Mouse (Mus musculus) intestine, embryonic 16.5 days (tissue): ENCODE results near the gene Cfap45. TPM values are rescaled to one million over a fixed set of nuclear protein-coding genes. Genes with fewer than 3 reads are reported as not detected.

Experiments
- ATAC-seq: fragments of 200-750 bp; cut with Nextera tagmentation; 2 replicates; pipeline ENCODE4 v1.8.0; 2017; ENCODE audit warnings: moderate TSS enrichment, moderate library complexity
- H3K27ac ChIP-seq: fragments of 300-500 bp; sonication (generic); 2 replicates; pipeline ENCODE4 v1.5.1; 2014; ENCODE audit warnings: mild to moderate bottlenecking, low read length
- H3K27me3 ChIP-seq: fragments of 300-500 bp; sonication (generic); replicated peaks from 2 replicates; pipeline ENCODE4 v1.6.1; 2014; ENCODE audit warnings: low read length, control low read depth, mixed read lengths; ENCODE audit not compliant: control insufficient read depth, insufficient read depth
- H3K36me3 ChIP-seq: fragments of 300-500 bp; sonication (generic); 2 replicates; pipeline ENCODE4 v1.6.1; 2014; ENCODE audit warnings: low read length, control low read depth; ENCODE audit not compliant: control insufficient read depth, insufficient read depth
- H3K4me1 ChIP-seq: fragments of 300-500 bp; sonication (generic); 2 replicates; pipeline ENCODE4 v1.6.1; 2014; ENCODE audit warnings: low read length, control low read depth, mixed read lengths; ENCODE audit not compliant: control insufficient read depth, insufficient read depth
- H3K4me2 ChIP-seq: fragments of 300-500 bp; sonication (generic); 2 replicates; pipeline ENCODE4 v1.6.1; 2014; ENCODE audit warnings: low read depth, low read length, control low read depth
- H3K4me3 ChIP-seq: fragments of 300-500 bp; sonication (generic); 2 replicates; pipeline ENCODE4 v1.5.1; 2014; ENCODE audit warnings: mild to moderate bottlenecking, low read length
- H3K9ac ChIP-seq: fragments of 300-500 bp; sonication (generic); 2 replicates; pipeline ENCODE4 v1.6.1; 2014; ENCODE audit warnings: low read depth, low read length
- H3K9me3 ChIP-seq: fragments of 300-500 bp; sonication (generic); 2 replicates; pipeline ENCODE4 v1.6.1; 2016; ENCODE audit warnings: low read length, control low read depth; ENCODE audit not compliant: control insufficient read depth
- WGBS: fragments of 180-500 bp; shearing (Covaris S2); extraction: QIAGEN DNeasy Blood & Tissue Kit; methylation state at CpG from one replicate; pipeline ENCODE4 v1.1.7; 2014; 5-methylcytosine and 5-hydroxymethylcytosine counted together
- polyA plus RNA-seq: library from polyadenylated mRNA; unstranded; fragments of >200 nt; fragmentation: Nextera tagmentation; extraction: Ambion mirVana; gene quantifications from 2 replicates; pipeline ENCODE4 v1.2.1, GENCODE M21; 2015

Gene Cfap45
- 1.1 and 1.3 TPM in 2 replicates for polyA plus RNA-seq

DNA sequence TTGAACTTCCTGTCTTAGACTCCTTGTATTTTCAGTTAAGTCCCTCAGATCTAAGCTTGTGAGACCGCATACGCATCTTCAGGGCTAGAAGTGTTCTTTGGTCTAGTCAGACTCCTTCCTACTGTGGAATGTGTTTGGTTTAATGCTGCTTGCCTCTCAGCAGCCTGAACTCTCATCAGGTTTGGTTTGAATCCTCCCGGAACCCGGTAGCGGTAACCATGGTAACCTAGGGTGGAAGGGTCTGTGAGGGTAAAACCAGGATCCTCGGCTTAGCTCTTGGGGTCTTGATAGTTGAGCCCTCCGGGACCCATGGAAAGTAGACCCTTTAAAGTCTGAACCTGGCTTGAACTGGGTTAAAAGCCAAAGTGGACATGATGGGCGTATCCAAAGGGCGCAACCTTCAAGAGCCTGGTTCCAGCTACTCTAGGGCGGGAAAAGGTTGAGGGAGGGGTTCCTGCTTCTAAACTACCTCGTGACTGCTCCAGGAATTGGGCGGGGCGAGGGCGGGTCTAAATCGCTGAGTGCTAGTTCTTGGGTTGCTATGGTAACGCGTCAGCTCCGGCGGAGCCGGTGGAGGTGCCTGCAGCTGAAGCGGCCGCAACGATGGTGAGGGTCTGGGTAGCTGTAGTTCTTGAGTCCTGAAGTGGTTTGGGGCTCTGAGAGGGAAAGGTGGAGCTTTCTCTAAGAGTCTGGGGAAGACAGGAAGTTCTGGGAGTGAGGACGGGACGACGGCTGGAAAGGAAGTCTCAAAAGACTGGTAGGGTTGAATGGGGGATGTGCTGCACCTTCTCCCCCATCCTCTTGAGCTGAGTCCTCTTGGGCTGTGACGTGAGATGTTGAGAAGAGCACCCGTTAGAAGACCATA is at the start of gene Cfap45:
Cfap45 (plus strand) TSS at position 226 of the 865 bp plus-strand sequence.
- Histone ChIP-seq H3K9me3 (no peaks in the 10 kb centered on the region), H3K4me2 (peak within 1 kb of the TSS; percentile 66), H3K9ac (peak within 1 kb of the TSS; percentile 49), H3K27me3 (no peaks in the 10 kb centered on the region), H3K36me3 (no peaks in the 10 kb centered on the region), H3K4me3 (peak within 1 kb of the TSS; percentile 47), H3K27ac (peak within 1 kb of the TSS; percentile 15; the same call in 1 of the 2 replicates), H3K4me1 (peaks cover 21% of the 10 kb centered on the region)
- peak; percentile 85 for ATAC-seq
- 4% methylated on average over 28 of the region's 28 CpGs for WGBS

DNA sequence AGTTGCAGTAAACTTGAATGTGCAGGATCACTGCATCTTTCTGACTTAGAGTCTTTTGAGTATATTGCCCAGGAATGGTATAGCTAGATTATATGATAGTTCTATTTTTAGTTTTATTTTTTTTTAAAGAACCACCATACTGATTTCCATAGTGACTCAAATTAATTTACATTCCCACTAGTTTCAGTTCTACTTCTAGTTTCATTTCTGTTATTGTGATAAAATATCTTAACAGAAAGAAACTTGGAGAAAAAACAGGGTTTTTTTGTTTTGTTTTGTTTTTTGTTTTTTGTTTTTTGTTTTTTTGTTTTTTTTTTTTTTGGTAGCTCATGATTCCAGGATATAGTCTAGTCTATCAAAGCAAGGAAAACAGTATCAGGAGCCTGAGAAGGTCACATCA is 47.7 kb upstream of the Cfap45 start:
- Histone ChIP-seq H3K4me3 (no peak overlapping the region), H3K27me3 (no peaks in the 10 kb centered on the region), H3K9me3 (no peaks in the 10 kb centered on the region), H3K9ac (no peak overlapping the region), H3K4me1 (peaks cover 9% of the 10 kb centered on the region), H3K36me3 (no peaks in the 10 kb centered on the region), H3K4me2 (no peak overlapping the region), H3K27ac (no peak overlapping the region)
- no peak for ATAC-seq

- Histone ChIP-seq H3K9ac (no peak overlapping the region), H3K27me3 (no peaks in the 10 kb centered on the region), H3K27ac (no peak overlapping the region), H3K36me3 (no peaks in the 10 kb centered on the region), H3K4me3 (no peak overlapping the region), H3K4me1 (peaks cover 7% of the 10 kb centered on the region), H3K9me3 (no peaks in the 10 kb centered on the region), H3K4me2 (no peak overlapping the region)
- WGBS, result 78% methylated on average over 3 of the region's 3 CpGs
- no peak for ATAC-seq
Measured at GRCm38 (mm10) chr1:172474196-172474595, 46.4 kb upstream of the Cfap45 start.

DNA sequence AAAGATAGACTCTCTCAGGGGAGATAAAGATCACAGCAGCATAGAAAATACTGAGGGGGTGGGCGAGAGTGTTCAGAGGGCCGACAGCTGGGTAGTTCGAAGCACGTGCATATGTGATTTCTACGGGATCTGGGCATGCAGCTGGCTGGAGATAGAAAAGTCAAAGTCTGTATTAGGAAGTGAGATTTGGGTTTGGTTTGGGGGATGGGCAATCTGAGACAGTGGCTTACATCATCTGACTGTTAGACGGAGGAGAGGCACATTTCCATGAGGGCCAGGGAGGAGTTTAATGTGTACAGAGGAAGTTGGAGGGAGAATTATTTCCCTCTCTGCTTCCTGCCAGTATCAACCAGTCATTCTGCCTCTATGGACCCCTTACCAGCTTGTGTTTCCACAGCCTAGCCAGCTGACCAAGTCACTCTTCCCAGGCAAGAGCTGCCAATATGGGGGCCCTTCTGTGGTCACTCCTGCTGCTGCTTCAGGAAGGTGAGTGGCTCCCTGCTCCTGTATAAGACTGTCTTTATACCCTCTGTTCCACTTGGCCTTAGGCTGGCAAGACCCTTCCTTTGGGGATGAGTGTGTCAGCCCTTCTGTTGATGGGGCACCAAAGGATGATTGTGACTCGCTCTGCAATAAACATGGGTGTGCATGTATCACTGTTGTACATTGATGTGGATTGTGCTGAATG is 45.4 kb upstream of the Cfap45 start, which contains the start of gene Slamf9:
Slamf9 (plus strand) TSS at position 305 of the 688 bp plus-strand sequence.
- WGBS, result 43% methylated on average over 7 of the region's 7 CpGs
- H3K27ac ChIP-seq, result no peak within 1 kb of the TSS
- H3K4me2 ChIP-seq, result no peak within 1 kb of the TSS

GRCm38 (mm10) chr1:172478020-172478419 is 42.6 kb upstream of the Cfap45 start:
- Histone ChIP-seq H3K27me3 (no peaks in the 10 kb centered on the region), H3K4me3 (no peak overlapping the region), H3K4me1 (peaks cover 8% of the 10 kb centered on the region), H3K9me3 (no peaks in the 10 kb centered on the region), H3K4me2 (no peak overlapping the region), H3K9ac (no peak overlapping the region), H3K36me3 (no peaks in the 10 kb centered on the region), H3K27ac (no peak overlapping the region)
- 81% methylated on average over 5 of the region's 5 CpGs for WGBS
- no peak for ATAC-seq

More for the DNA sequence above, 45.4 kb upstream of the Cfap45 start, which contains the start of gene Slamf9:
- Histone ChIP-seq H3K4me1 (no peaks in the 10 kb centered on the region), H3K9me3 (no peaks in the 10 kb centered on the region), H3K9ac (no peak within 1 kb of the TSS), H3K36me3 (no peaks in the 10 kb centered on the region), H3K4me3 (no peak within 1 kb of the TSS), H3K27me3 (no peaks in the 10 kb centered on the region)
- peak; percentile 72 for ATAC-seq

DNA sequence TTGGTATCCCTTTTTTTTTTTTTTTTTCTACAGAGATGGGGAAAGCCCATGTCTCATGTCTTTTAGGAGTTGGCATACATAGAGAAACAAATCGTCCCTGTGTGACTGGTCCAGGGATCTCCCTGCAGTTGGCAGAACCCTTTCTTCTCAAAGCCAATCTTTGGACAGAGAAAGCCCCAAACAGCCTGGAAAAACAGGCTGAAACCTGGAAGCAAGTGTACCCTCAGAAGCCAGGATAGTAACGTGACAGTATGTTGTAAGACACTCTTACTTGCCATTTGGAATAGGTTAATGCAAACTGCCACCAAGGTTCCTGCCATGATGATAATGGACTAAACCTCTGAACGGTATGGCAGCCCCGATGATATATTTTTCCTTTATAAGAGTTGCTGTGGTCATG is 40.2 kb upstream of the Cfap45 start:
- H3K9ac ChIP-seq, result no peak overlapping the region
- no peak overlapping the region for H3K4me3 ChIP-seq
- peaks cover 22% of the 10 kb centered on the region for H3K4me1 ChIP-seq
- H3K27me3 ChIP-seq, result no peaks in the 10 kb centered on the region
- WGBS, result 92% methylated on average over 4 of the region's 4 CpGs
- no peak overlapping the region for H3K27ac ChIP-seq
- no peak overlapping the region for H3K4me2 ChIP-seq
- H3K9me3 ChIP-seq, result no peaks in the 10 kb centered on the region
- no peaks in the 10 kb centered on the region for H3K36me3 ChIP-seq
- ATAC-seq, result no peak

DNA sequence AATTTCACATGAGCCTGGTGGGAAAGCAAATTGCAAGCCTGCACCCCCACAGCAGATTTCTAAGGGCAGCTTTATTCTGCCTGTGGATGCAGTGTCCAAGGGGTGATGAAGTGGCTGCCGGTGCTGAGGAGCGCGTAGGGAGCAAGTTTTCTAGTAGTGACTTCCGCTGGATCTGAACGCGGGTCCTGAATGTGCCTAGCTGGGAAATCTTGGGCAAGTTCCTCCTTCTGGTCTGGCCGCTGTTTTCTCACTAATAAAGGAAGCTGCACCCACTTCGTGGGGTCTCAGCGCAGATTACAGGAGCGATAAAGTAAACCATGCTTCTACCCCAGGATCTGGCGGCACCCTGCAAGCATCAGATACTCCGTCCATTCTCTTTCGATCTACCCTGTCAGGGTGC is 39.5 kb upstream of the Cfap45 start:
- Histone ChIP-seq H3K36me3 (no peaks in the 10 kb centered on the region), H3K27me3 (no peaks in the 10 kb centered on the region), H3K4me1 (peaks cover 27% of the 10 kb centered on the region), H3K27ac (peak overlapping the region; percentile 84), H3K4me3 (peak overlapping the region; percentile 63), H3K9me3 (no peaks in the 10 kb centered on the region), H3K4me2 (peak overlapping the region; percentile 73), H3K9ac (peak overlapping the region; percentile 70)
- no peak; the same call in 1 of the 2 replicates for ATAC-seq
- 13% methylated on average over 13 of the region's 13 CpGs for WGBS

DNA sequence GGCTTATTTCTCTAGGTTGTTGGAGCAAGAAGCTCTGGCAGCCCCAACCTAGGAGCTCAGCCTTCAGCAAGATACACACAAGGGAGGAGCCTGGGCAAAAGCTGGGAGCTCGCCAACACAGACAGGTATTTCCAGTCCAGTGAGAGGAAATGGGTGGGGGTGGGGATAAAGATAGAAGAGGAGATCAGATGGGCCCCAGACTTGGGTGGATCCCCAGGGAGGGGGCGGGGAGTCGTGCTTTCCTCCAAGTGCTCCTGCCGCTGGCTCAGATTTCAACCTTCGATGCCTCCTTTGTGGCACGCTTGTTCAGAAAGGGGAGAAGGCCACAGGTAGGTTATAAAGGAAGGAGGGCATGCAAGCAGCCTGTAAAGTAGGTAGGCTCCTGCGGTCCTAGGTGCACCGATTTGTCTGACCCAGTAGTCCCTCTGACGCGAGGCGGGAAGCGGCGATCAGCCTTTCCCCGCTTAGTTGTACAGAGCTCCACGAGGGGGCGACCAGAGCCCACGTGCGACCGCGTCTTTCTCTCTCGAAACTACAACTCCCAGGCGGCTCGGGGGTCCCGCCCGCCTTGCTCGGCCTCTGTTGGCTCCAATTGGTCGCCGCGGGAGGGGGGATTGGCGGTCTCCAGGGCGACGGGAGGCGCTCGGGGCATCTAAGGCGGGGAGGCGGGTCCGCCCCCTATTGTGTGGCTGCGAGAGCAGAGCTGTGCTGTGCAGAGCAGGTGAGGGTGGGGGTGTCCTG is 38.9 kb upstream of the Cfap45 start, which contains the start of gene Igsf9:
Igsf9 (plus strand) TSS at position 249 of the 741 bp plus-strand sequence.
- Histone ChIP-seq H3K36me3 (no peaks in the 10 kb centered on the region), H3K4me3 (peak within 1 kb of the TSS; percentile 63), H3K9me3 (no peaks in the 10 kb centered on the region), H3K27ac (peak within 1 kb of the TSS; percentile 84), H3K4me2 (peak within 1 kb of the TSS; percentile 73), H3K9ac (peak within 1 kb of the TSS; percentile 70), H3K4me1 (peaks cover 31% of the 10 kb centered on the region), H3K27me3 (no peaks in the 10 kb centered on the region)
- WGBS, result under 1% methylated on average over 38 of the region's 38 CpGs
- ATAC-seq, result peak; percentile 94
